Comparison of ENCODE assay signal across 8 mouse cellular contexts in the genomic region with DNA sequence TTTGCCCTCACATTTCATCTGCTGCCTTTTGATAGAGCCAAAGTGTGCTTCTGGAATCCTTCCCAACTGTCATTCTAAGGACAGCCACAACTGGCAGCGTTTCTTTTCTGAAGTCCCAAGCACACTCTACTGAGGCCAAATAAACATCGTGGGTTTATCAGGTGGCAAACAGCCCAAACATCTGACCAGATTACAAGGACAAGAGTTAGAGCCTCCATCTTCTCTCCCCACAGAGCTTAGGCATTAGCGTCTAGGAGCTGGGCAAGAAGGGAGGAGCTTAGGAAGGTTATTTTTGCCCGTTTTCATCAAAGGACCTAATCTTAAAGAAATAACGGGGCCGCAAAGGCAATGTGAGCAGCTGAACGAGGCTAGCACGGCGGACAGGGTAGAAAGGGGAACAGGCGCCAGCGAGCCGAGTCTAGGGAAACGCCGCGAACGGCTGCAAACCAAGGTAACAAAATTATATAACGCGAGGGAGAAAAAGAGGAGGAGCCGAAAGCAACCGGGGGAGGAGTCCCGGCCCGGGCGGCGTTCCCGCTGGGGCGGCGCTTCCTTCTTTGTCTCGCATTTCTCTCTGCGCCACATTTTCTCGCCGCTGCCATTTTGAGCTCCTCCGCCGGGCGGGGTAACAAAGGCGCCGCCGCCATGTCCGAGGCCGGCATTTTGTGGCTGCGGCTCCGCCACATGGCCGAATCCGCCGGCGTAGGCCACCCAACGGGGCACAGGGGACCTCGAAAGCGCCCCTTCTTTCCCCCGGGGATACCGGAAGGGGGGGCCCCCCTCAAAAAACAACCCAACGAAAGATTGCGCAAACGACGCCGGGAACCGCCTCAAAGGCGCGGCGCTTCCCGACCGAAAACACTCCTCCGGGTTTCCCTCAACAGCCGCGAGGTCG. TPM values are rescaled to one million over a fixed set of nuclear protein-coding genes. Genes with fewer than 3 reads are reported as not detected.
DNase-seq lines count a peak whose midpoint lies in the region; ATAC-seq and TF ChIP-seq lines count a peak whose summit lies in the region.

No protein-coding gene starts in this region.

- peak overlapping the region; percentile 100 for H3K27ac ChIP-seq in heart, embryonic 13.5 days (replicated peaks)
- H3K27ac ChIP-seq in liver, embryonic 12.5 days: peak overlapping the region; percentile 99

- TF ChIP-seq POLR2A in brain, embryonic 14.5 days (IDR thresholded peaks at IDR 0.05; ENCODE audit: borderline replicate concordance, extremely low read depth, insufficient read depth, insufficient read length, poor library complexity, severe bottlenecking): peak; percentile 23; the same call in 1 of the 2 replicates

- under 1% methylated on average over 65 of the region's 65 CpGs for WGBS in heart, embryonic 13.5 days
- under 1% methylated on average over 65 of the region's 65 CpGs for WGBS in liver, embryonic 12.5 days (ENCODE audit: insufficient replicate concordance)

- ATAC-seq in heart, embryonic 13.5 days (ENCODE audit: extremely low read depth, insufficient number of reproducible peaks, low FRiP score, low TSS enrichment): peak; percentile 5; the same call in 1 of the 2 replicates
- ATAC-seq in liver, embryonic 12.5 days: peak; percentile 34

- H3K27me3 ChIP-seq in erythroblast, embryonic 14.5 days (ENCODE audit: control insufficient read depth): no peaks in the 10 kb centered on the region
- no peaks in the 10 kb centered on the region for H3K27me3 ChIP-seq in heart, embryonic 13.5 days (replicated peaks)
- no peaks in the 10 kb centered on the region for H3K27me3 ChIP-seq in liver, embryonic 12.5 days (replicated peaks)
- H3K27me3 ChIP-seq in splenic B cell, adult 2 months (ENCODE audit: control insufficient read depth, insufficient read depth, low read length, poor library complexity, severe bottlenecking): no peaks in the 10 kb centered on the region

- H3K4me3 ChIP-seq in erythroblast, embryonic 14.5 days (replicated peaks): peak overlapping the region; percentile 94
- H3K4me3 ChIP-seq in heart, embryonic 13.5 days: peak overlapping the region; percentile 96
- peak overlapping the region; percentile 83 for H3K4me3 ChIP-seq in liver, embryonic 12.5 days

- H3K36me3 ChIP-seq in erythroblast, embryonic 14.5 days (ENCODE audit: control insufficient read depth): peaks cover 67% of the 10 kb centered on the region
- peaks cover 56% of the 10 kb centered on the region for H3K36me3 ChIP-seq in heart, embryonic 13.5 days
- H3K36me3 ChIP-seq in liver, embryonic 12.5 days: peaks cover 60% of the 10 kb centered on the region
- peaks cover 48% of the 10 kb centered on the region for H3K36me3 ChIP-seq in splenic B cell, adult 2 months (ENCODE audit: control insufficient read depth, insufficient read depth, low read length, poor library complexity, severe bottlenecking)

- peaks cover 44% of the 10 kb centered on the region for H3K4me1 ChIP-seq in erythroblast, embryonic 14.5 days (ENCODE audit: control insufficient read depth)
- peaks cover 50% of the 10 kb centered on the region for H3K4me1 ChIP-seq in heart, embryonic 13.5 days
- peaks cover 49% of the 10 kb centered on the region for H3K4me1 ChIP-seq in liver, embryonic 12.5 days

- peak overlapping the region; percentile 75 for H3K4me2 ChIP-seq in heart, embryonic 13.5 days
- H3K4me2 ChIP-seq in liver, embryonic 12.5 days: peak overlapping the region; percentile 80

- peak; percentile 91 for DNase-seq in CD4-positive helper T cell, adult 2 months (ENCODE audit: low read depth, low spot score)
- peak; percentile 92 for DNase-seq in brain, embryonic 14.5 days (ENCODE audit: low read depth)
- peak; percentile 96 for DNase-seq in kidney, postnatal 10 days
- peak; percentile 88 for DNase-seq in naive thymus-derived CD4-positive, alpha-beta T cell, adult 2 months (ENCODE audit: low read depth)
- DNase-seq in splenic B cell, adult 2 months (ENCODE audit: low read depth, low spot score): peak; percentile 93

- H3K9me3 ChIP-seq in erythroblast, embryonic 14.5 days (ENCODE audit: control insufficient read depth, low read length): no peaks in the 10 kb centered on the region
- H3K9me3 ChIP-seq in heart, embryonic 13.5 days: no peaks in the 10 kb centered on the region
- H3K9me3 ChIP-seq in liver, embryonic 12.5 days (replicated peaks): no peaks in the 10 kb centered on the region

- peak overlapping the region; percentile 99 for H3K9ac ChIP-seq in heart, embryonic 13.5 days
- peak overlapping the region; percentile 99 for H3K9ac ChIP-seq in liver, embryonic 12.5 days

- no peak for TF ChIP-seq CTCF in brain, embryonic 14.5 days (IDR thresholded peaks at IDR 0.05; ENCODE audit: borderline replicate concordance, extremely low read depth, insufficient read depth, insufficient read length)

RNA-seq across cellular contexts. Expression of gene Ddx5, which starts 1.6 kb away (rescaled TPM):
- polyA plus RNA-seq in brain, embryonic 14.5 days (2012; rRNA removed): 597 and 653 TPM in 2 replicates
- 120 and 130 TPM in 2 replicates for polyA plus RNA-seq in erythroblast, embryonic 14.5 days (2012)
- 192 and 199 TPM in 2 replicates for polyA plus RNA-seq in heart, embryonic 13.5 days (2015; fragmentation: Nextera tagmentation; extraction: Ambion mirVana)
- polyA plus RNA-seq in liver, embryonic 12.5 days (2016; fragmentation: Nextera tagmentation; extraction: Ambion mirVana): 174 and 177 TPM in 2 replicates

RNA-seq across cellular contexts. Expression of gene Cep95, which starts 1.7 kb away (rescaled TPM):
- polyA plus RNA-seq in brain, embryonic 14.5 days (2012; rRNA removed): 20.3 and 22.3 TPM in 2 replicates
- polyA plus RNA-seq in erythroblast, embryonic 14.5 days (2012): 0.58 and 0.68 TPM in 2 replicates
- polyA plus RNA-seq in heart, embryonic 13.5 days (2015; fragmentation: Nextera tagmentation; extraction: Ambion mirVana): 11.5 and 13.7 TPM in 2 replicates
- polyA plus RNA-seq in liver, embryonic 12.5 days (2016; fragmentation: Nextera tagmentation; extraction: Ambion mirVana): 12.6 and 12.7 TPM in 2 replicates

RNA-seq across cellular contexts. Expression of gene Polg2, which starts 8.0 kb away (rescaled TPM):
- 9.0 and 10.3 TPM in 2 replicates for polyA plus RNA-seq in brain, embryonic 14.5 days (2012; rRNA removed)
- polyA plus RNA-seq in erythroblast, embryonic 14.5 days (2012): 0.12 and 0.24 TPM in 2 replicates
- polyA plus RNA-seq in heart, embryonic 13.5 days (2015; fragmentation: Nextera tagmentation; extraction: Ambion mirVana): 6.1 and 6.5 TPM in 2 replicates
- polyA plus RNA-seq in liver, embryonic 12.5 days (2016; fragmentation: Nextera tagmentation; extraction: Ambion mirVana): 7.0 and 7.3 TPM in 2 replicates

RNA-seq across cellular contexts. Expression of gene Milr1, which starts 36.4 kb away (rescaled TPM):
- polyA plus RNA-seq in brain, embryonic 14.5 days (2012; rRNA removed): 0.36 and 0.38 TPM in 2 replicates
- not detected in 2 replicates for polyA plus RNA-seq in erythroblast, embryonic 14.5 days (2012)
- 1.5 and 1.9 TPM in 2 replicates for polyA plus RNA-seq in heart, embryonic 13.5 days (2015; fragmentation: Nextera tagmentation; extraction: Ambion mirVana)
- polyA plus RNA-seq in liver, embryonic 12.5 days (2016; fragmentation: Nextera tagmentation; extraction: Ambion mirVana): 2.2 and 2.7 TPM in 2 replicates

RNA-seq across cellular contexts. Expression of gene Pecam1, which starts 37.0 kb away (rescaled TPM):
- polyA plus RNA-seq in brain, embryonic 14.5 days (2012; rRNA removed): 15.7 and 24.8 TPM in 2 replicates
- not detected in 2 replicates for polyA plus RNA-seq in erythroblast, embryonic 14.5 days (2012)
- 60.7 and 61.4 TPM in 2 replicates for polyA plus RNA-seq in heart, embryonic 13.5 days (2015; fragmentation: Nextera tagmentation; extraction: Ambion mirVana)
- polyA plus RNA-seq in liver, embryonic 12.5 days (2016; fragmentation: Nextera tagmentation; extraction: Ambion mirVana): 10.7 and 12.3 TPM in 2 replicates

Comparison
In these comparisons a context has a peak if more than half of its experiments do, and no peak if none do; other contexts are left out.
1. Peak in every context shown above with its lines: DNase-seq, ATAC-seq, H3K4me3 ChIP-seq and H3K27ac ChIP-seq.